Comparison of ENCODE assay signal across 8 mouse cellular contexts in genomic region chr1:171150838-171151391, GRCm38 (mm10). TPM values are rescaled to one million over a fixed set of nuclear protein-coding genes. Genes with fewer than 3 reads are reported as not detected.
A peak's percentile ranks its signal among the peaks of the same experiment; 100 is the strongest.
DNase-seq lines count a peak whose midpoint lies in the region; ATAC-seq and TF ChIP-seq lines count a peak whose summit lies in the region.

No protein-coding gene starts in this region.

- no peak for ATAC-seq in neural tube, embryonic 11.5 days (ENCODE audit: insufficient read depth, low FRiP score, low TSS enrichment)
- ATAC-seq in forebrain, postnatal 0 days = peak; percentile 40
- no peak for ATAC-seq in intestine, postnatal 0 days
- ATAC-seq in liver, postnatal 0 days = peak; percentile 12; the same call in 1 of the 2 replicates

- TF ChIP-seq CTCF in forebrain, postnatal 0 days (IDR thresholded peaks at IDR 0.05; ENCODE audit: low read depth) = no peak
- no peak for TF ChIP-seq CTCF in intestine, postnatal 0 days (IDR thresholded peaks at IDR 0.05; ENCODE audit: low read depth)
- no peak for TF ChIP-seq CTCF in liver, postnatal 0 days (IDR thresholded peaks at IDR 0.05; ENCODE audit: low read depth)

- peak overlapping the region; percentile 68 for H3K4me2 ChIP-seq in neural tube, embryonic 11.5 days (ENCODE audit: low read depth)
- H3K4me2 ChIP-seq in forebrain, postnatal 0 days (ENCODE audit: low read depth) = peak overlapping the region; percentile 62
- peak overlapping the region; percentile 78 for H3K4me2 ChIP-seq in intestine, postnatal 0 days (replicated peaks; ENCODE audit: low read depth)
- H3K4me2 ChIP-seq in liver, postnatal 0 days (ENCODE audit: low read depth, low read length) = peak overlapping the region; percentile 77

- peaks cover 4% of the 10 kb centered on the region; the same call in 1 of the 2 replicates for H3K4me1 ChIP-seq in neural tube, embryonic 11.5 days (ENCODE audit: control insufficient read depth, insufficient read depth, low read length)
- H3K4me1 ChIP-seq in forebrain, postnatal 0 days (ENCODE audit: insufficient read depth) = peaks cover 13% of the 10 kb centered on the region
- H3K4me1 ChIP-seq in intestine, postnatal 0 days (replicated peaks; ENCODE audit: control insufficient read depth, insufficient read depth, low read length) = 0 out of 2 replicates have a peak, but pooled peaks cover 4% of the 10 kb centered on the region
- peaks cover 21% of the 10 kb centered on the region for H3K4me1 ChIP-seq in liver, postnatal 0 days (ENCODE audit: insufficient read depth)

- peak; percentile 25 for DNase-seq in neural tube, embryonic 11.5 days (ENCODE audit: low spot score)
- DNase-seq in neural tube, embryonic 10.5 days (ENCODE audit: extremely low spot score, low spot score) = no peak
- peak; percentile 29 for DNase-seq in cerebellum, adult 11 months
- no peak for DNase-seq in forebrain, postnatal 0 days
- DNase-seq in liver, postnatal 0 days = no peak
- DNase-seq in right cerebral cortex, postnatal 36 days (ENCODE audit: low spot score in 2 of 2) = peak; percentile 34 to 50
- DNase-seq in urinary bladder, adult 18-20 months (ENCODE audit: low spot score in 2 of 2) = no peak

- H3K27ac ChIP-seq in neural tube, embryonic 11.5 days (ENCODE audit: low read depth, low read length) = no peak overlapping the region
- H3K27ac ChIP-seq in forebrain, postnatal 0 days (ENCODE audit: low read depth, low read length) = peak overlapping the region; percentile 78
- no peak overlapping the region for H3K27ac ChIP-seq in intestine, postnatal 0 days (ENCODE audit: low read depth, low read length)
- peak overlapping the region; percentile 82 for H3K27ac ChIP-seq in liver, postnatal 0 days (ENCODE audit: low read depth)

- 9% methylated on average over 18 of the region's 18 CpGs for WGBS in neural tube, embryonic 11.5 days
- 3% methylated on average over 18 of the region's 18 CpGs for WGBS in forebrain, postnatal 0 days
- 9% methylated on average over 18 of the region's 18 CpGs for WGBS in intestine, postnatal 0 days
- 12% methylated on average over 18 of the region's 18 CpGs for WGBS in liver, postnatal 0 days (ENCODE audit: insufficient replicate concordance)

- TF ChIP-seq EP300 in liver, postnatal 0 days (IDR thresholded peaks at IDR 0.05; ENCODE audit: low read depth) = no peak

- H3K4me3 ChIP-seq in neural tube, embryonic 11.5 days (ENCODE audit: low read depth, low read length) = peak overlapping the region; percentile 61
- H3K4me3 ChIP-seq in forebrain, postnatal 0 days (ENCODE audit: low read depth, low read length) = peak overlapping the region; percentile 68
- H3K4me3 ChIP-seq in intestine, postnatal 0 days (ENCODE audit: low read depth, low read length) = peak overlapping the region; percentile 84
- H3K4me3 ChIP-seq in liver, postnatal 0 days (ENCODE audit: low read depth, low read length) = peak overlapping the region; percentile 71

- no peaks in the 10 kb centered on the region for H3K36me3 ChIP-seq in neural tube, embryonic 11.5 days (ENCODE audit: control insufficient read depth, insufficient read depth, low read length)
- H3K36me3 ChIP-seq in forebrain, postnatal 0 days (ENCODE audit: insufficient read depth) = no peaks in the 10 kb centered on the region
- H3K36me3 ChIP-seq in intestine, postnatal 0 days (ENCODE audit: control insufficient read depth, insufficient read depth) = 0 out of 2 replicates have a peak, but pooled peaks cover 2% of the 10 kb centered on the region
- no peaks in the 10 kb centered on the region for H3K36me3 ChIP-seq in liver, postnatal 0 days (replicated peaks; ENCODE audit: insufficient read depth, low read length)

- no peaks in the 10 kb centered on the region for H3K27me3 ChIP-seq in neural tube, embryonic 11.5 days (ENCODE audit: control insufficient read depth, insufficient read depth, low read length)
- no peaks in the 10 kb centered on the region for H3K27me3 ChIP-seq in forebrain, postnatal 0 days (ENCODE audit: insufficient read depth, low read length)
- no peaks in the 10 kb centered on the region for H3K27me3 ChIP-seq in intestine, postnatal 0 days (replicated peaks; ENCODE audit: control insufficient read depth, insufficient read depth, low read length)
- no peaks in the 10 kb centered on the region for H3K27me3 ChIP-seq in liver, postnatal 0 days (ENCODE audit: insufficient read depth, low read length)

- H3K9me3 ChIP-seq in neural tube, embryonic 11.5 days (ENCODE audit: control insufficient read depth, low read length) = no peaks in the 10 kb centered on the region
- H3K9me3 ChIP-seq in forebrain, postnatal 0 days (ENCODE audit: low read length) = no peaks in the 10 kb centered on the region
- H3K9me3 ChIP-seq in intestine, postnatal 0 days (ENCODE audit: control insufficient read depth) = no peaks in the 10 kb centered on the region
- no peaks in the 10 kb centered on the region for H3K9me3 ChIP-seq in liver, postnatal 0 days (ENCODE audit: low read length)

- peak overlapping the region; percentile 67 for H3K9ac ChIP-seq in neural tube, embryonic 11.5 days (ENCODE audit: low read length)
- peak overlapping the region; percentile 87 for H3K9ac ChIP-seq in forebrain, postnatal 0 days
- H3K9ac ChIP-seq in intestine, postnatal 0 days (ENCODE audit: low read depth, low read length) = peak overlapping the region; percentile 88
- peak overlapping the region; percentile 87 for H3K9ac ChIP-seq in liver, postnatal 0 days (replicated peaks)

RNA-seq across cellular contexts. Expression of gene Mpz, which starts 0.4 kb away (rescaled TPM):
- 2.9 and 4.2 TPM in 2 replicates for polyA plus RNA-seq in neural tube, embryonic 11.5 days (2014; fragmentation: Nextera tagmentation; extraction: Ambion mirVana)
- 0.38 TPM in 1 of 2 replicates, not detected in the other for total RNA-seq in forebrain, postnatal 0 days (2014; rRNA removed)
- polyA plus RNA-seq in forebrain, postnatal 0 days (2015; fragmentation: Nextera tagmentation; extraction: Ambion mirVana) = 0.30 and 0.67 TPM in 2 replicates
- polyA plus RNA-seq in intestine, postnatal 0 days (2015; fragmentation: Nextera tagmentation; extraction: Ambion mirVana) = 0.80 and 1.1 TPM in 2 replicates
- polyA plus RNA-seq in liver, postnatal 0 days (2015; fragmentation: Nextera tagmentation; extraction: Ambion mirVana) = 0.05 and 0.12 TPM in 2 replicates

RNA-seq across cellular contexts. Expression of gene Sdhc, which starts 0.5 kb away (rescaled TPM):
- polyA plus RNA-seq in neural tube, embryonic 11.5 days (2014; fragmentation: Nextera tagmentation; extraction: Ambion mirVana) = 280 and 291 TPM in 2 replicates
- total RNA-seq in forebrain, postnatal 0 days (2014; rRNA removed) = 195 and 197 TPM in 2 replicates
- polyA plus RNA-seq in forebrain, postnatal 0 days (2015; fragmentation: Nextera tagmentation; extraction: Ambion mirVana) = 285 and 302 TPM in 2 replicates
- polyA plus RNA-seq in intestine, postnatal 0 days (2015; fragmentation: Nextera tagmentation; extraction: Ambion mirVana) = 439 and 453 TPM in 2 replicates
- polyA plus RNA-seq in liver, postnatal 0 days (2015; fragmentation: Nextera tagmentation; extraction: Ambion mirVana) = 207 and 212 TPM in 2 replicates

RNA-seq across cellular contexts. Expression of gene Cfap126, which starts 37.2 kb away (rescaled TPM):
- polyA plus RNA-seq in neural tube, embryonic 11.5 days (2014; fragmentation: Nextera tagmentation; extraction: Ambion mirVana) = 2.2 and 2.8 TPM in 2 replicates
- total RNA-seq in forebrain, postnatal 0 days (2014; rRNA removed) = 1.7 and 2.4 TPM in 2 replicates
- polyA plus RNA-seq in forebrain, postnatal 0 days (2015; fragmentation: Nextera tagmentation; extraction: Ambion mirVana) = 11.7 and 13.7 TPM in 2 replicates
- 1.9 and 2.9 TPM in 2 replicates for polyA plus RNA-seq in intestine, postnatal 0 days (2015; fragmentation: Nextera tagmentation; extraction: Ambion mirVana)
- polyA plus RNA-seq in liver, postnatal 0 days (2015; fragmentation: Nextera tagmentation; extraction: Ambion mirVana) = 0.90 and 1.5 TPM in 2 replicates

RNA-seq across cellular contexts. Expression of gene Pcp4l1, which starts 45.2 kb away (rescaled TPM):
- polyA plus RNA-seq in neural tube, embryonic 11.5 days (2014; fragmentation: Nextera tagmentation; extraction: Ambion mirVana) = 3.8 and 4.8 TPM in 2 replicates
- 12.3 and 16.2 TPM in 2 replicates for total RNA-seq in forebrain, postnatal 0 days (2014; rRNA removed)
- polyA plus RNA-seq in forebrain, postnatal 0 days (2015; fragmentation: Nextera tagmentation; extraction: Ambion mirVana) = 31.4 and 33.4 TPM in 2 replicates
- 29.1 and 29.9 TPM in 2 replicates for polyA plus RNA-seq in intestine, postnatal 0 days (2015; fragmentation: Nextera tagmentation; extraction: Ambion mirVana)
- polyA plus RNA-seq in liver, postnatal 0 days (2015; fragmentation: Nextera tagmentation; extraction: Ambion mirVana) = 6.7 and 8.2 TPM in 2 replicates

Comparison
In these comparisons a context has a peak if more than half of its experiments do, and no peak if none do; other contexts are left out.
1. DNase-seq: peak in neural tube, embryonic 11.5 days (single experiment), cerebellum, adult 11 months (single experiment) and right cerebral cortex, postnatal 36 days (2 of 2); none in neural tube, embryonic 10.5 days (single experiment), forebrain, postnatal 0 days (single experiment), liver, postnatal 0 days (single experiment) and urinary bladder, adult 18-20 months (0 of 2).
2. ATAC-seq: peak in forebrain, postnatal 0 days (single experiment) and liver, postnatal 0 days (single experiment); none in neural tube, embryonic 11.5 days (single experiment) and intestine, postnatal 0 days (single experiment).
3. H3K27ac ChIP-seq: peak in forebrain, postnatal 0 days (single experiment) and liver, postnatal 0 days (single experiment); none in neural tube, embryonic 11.5 days (single experiment) and intestine, postnatal 0 days (single experiment).
4. Peak in every context shown above with its lines, with median percentiles within 50 percentile points of each other: H3K4me2 ChIP-seq, H3K4me3 ChIP-seq and H3K9ac ChIP-seq.